Mouse (Mus musculus): ENCODE results near the gene Dip2c.

GRCm38 (mm10) chr13:9669246-9669645 lies 392.9 kb downstream of the Dip2c start:
- no peak for TF ChIP-seq CTCF (IDR thresholded peaks at IDR 0.05; ENCODE audit: low read depth, low read length)
- no peak for TF ChIP-seq EP300 (IDR thresholded peaks at IDR 0.05; ENCODE audit: insufficient read depth, low read depth, low read length)
- no peak for TF ChIP-seq POLR2A (IDR thresholded peaks at IDR 0.05; ENCODE audit: insufficient read depth, low read length)
